Mouse (Mus musculus): ENCODE results near the gene Stoml1.
A peak's percentile ranks its signal among the peaks of the same experiment; 100 is the strongest.

Stoml1 gene

DNA sequence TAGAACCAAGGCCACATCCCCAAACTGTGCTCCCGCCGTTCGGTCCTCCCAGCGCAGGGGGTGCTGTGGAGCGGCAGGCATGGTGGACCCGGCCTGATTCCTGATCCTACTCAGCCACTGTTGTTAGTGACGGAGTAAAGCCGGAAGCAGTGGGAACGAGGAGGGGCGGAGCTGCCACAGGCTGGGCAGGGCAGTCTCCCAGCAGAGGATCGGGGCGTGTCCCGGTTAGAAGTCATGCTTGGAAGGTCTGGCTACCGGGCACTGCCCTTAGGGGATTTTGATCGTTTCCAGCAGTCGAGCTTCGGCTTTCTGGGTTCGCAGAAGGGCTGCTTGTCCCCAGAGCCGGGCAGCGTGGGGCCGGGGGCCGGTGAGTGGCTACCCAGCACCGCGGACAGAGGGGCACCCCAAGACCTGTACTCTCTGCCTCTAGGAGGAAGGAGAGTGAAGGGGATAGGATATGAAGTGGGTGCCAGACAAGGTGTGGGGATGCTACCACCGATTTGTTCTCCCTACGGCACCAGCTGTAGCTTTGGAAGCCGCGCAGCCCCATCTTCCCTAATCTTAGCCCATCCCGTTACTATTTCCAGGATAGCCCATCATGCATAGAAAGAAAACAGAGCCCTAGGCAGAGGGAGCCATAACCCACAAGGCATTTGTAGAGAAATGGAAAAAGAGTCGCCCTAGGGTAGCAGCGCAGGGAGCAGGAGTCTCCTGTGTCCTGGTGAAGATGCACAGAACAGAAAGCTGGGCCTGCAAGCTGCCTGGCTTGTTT, at the start of gene Stoml1:
TSS of gene Stoml1 (plus strand) at position 132 of the 772 bp plus-strand sequence.
- DNase-seq (ENCODE audit: low read depth, low spot score), result peak; percentile 91

DNA sequence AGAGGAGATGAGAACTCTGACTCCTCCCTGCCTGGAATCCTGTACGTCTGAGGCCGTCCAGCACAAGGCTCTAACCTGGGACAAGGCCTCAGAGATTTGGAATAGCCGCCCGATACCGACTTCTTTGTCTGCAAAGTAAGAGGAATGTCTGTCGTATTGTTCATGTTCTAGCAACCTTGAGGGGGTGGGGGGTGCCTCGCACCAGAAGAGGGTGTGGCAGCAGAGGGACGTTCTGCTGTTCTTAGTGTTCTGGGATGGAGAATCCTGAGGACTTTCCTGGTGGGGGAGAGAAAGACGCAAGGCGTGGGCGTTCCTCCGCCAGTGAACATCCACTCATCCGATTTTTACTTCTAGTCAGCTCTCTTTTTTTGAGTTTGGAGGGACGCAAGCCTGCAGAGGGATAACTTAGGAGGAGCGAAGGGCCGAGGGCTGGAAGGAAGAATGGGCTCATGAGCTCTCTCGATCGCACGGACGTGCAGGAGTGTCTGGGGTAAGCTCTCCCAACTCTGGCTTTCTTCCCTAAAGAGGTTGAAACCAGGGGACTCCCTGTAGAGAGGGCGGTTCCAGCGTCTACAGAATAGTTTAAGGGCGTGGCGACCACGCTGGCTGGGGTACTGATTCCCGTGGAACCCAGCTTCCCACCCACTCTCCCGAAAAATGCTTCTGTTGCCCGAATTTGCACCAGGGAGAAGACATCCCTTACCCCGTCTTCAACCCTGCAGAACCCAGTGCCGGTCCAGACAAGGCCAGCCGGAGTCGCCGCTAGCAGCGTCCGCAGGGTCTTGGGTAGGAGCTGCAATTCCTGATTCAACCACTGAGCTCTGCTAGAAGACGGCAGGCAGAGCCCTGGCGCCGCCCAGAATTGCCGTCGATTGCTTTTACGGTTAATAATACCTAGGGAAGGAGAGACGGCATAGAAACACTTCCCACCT, 49.2 kb upstream of the Stoml1 start, which contains the start of the genes Islr and Islr2:
TSS of gene Islr (minus strand) at position 791 of the 932 bp plus-strand sequence.
TSS of gene Islr2 (minus strand) at position 804 of the 932 bp plus-strand sequence.
- DNase-seq (ENCODE audit: low read depth, low spot score), result peak; percentile 82

DNA sequence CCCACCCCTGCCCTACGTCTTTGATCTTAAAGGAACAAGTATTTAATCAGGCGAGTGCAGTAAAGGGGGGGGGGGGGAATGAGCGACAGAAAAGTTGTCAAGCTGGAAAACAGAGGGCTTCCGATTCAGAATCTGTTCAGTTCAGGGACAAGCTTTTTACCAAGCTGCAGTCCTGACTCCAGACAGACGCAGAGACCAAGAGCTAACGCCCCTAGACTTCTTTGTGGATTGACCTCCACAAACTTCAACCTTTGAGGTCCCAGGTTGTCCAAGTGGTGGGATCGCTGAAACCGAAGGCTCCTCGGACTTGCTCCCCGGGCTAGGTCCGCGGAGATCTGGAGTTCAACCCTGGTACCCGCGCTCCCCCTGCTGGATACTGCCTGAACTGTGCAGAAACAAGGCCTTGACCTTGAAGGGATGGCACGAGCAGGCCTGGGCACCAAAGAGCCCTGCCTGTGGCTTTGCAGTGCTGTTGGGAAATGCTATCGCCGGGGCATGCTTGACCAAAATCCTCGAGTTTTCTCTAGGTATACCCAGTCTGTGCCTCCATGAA, 48.4 kb upstream of the Stoml1 start:
- DNase-seq (ENCODE audit: low read depth, low spot score), result peak; percentile 91

DNA sequence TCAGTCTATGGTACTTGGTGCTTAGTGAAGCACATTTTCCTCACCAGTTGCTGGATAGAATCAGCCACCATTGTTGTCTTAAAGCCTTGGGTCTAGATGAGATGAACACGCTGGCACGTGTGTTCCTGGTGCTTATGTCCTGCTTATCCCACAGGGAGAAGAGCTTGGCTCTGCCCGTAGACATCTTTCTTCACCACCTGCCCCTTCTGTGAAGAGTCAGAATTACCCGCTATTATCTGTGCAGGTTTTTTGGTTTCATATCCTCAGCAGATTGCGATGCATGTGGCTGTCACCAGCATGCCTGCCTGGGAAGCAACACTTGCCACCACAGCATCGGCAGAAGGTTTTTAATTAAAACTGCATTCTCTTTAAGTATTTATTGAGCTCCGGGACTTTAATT, 47.0 kb upstream of the Stoml1 start:
- DNase-seq (ENCODE audit: low read depth, low spot score), result no peak

DNA sequence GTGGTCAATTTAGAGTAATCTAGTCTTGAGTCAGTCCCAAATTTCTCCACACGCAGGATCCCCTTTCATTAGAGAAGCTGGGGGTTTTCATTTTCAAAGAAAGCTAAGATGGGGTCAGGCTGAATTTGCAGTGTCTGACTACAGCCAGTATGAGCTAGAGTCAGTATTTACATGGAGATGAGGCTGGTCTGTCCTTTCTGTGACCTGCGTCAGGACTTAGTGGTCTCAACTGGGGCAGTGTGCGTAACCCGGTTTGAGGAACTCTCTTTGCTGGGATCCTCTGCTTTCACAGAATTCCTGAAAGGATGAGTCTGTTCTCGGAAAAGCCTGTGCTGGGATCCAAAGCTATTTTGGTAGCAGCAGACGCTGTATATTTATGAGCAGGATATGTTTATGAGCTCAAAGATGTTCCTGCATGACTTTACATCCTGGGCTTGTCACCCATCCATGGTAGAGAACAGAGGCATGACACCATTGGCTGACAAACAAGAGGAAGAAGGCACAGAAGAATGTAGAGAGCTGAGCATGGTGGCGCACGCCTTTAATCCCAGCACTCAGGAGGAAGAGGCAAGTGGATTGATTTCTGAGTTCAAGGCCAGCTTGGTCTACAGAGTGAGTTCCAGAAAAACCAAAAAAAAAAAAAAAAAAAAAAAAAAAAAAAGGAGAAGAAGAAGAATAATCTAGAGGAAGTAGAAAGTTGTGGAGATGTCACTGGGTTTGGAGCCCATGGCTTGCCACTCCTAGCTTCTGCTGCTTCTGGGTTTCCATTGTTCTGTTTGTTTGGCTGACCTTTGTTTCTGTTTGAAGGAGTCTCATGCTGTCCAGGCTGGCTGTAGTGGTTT, 43.3 kb upstream of the Stoml1 start:
- DNase-seq (ENCODE audit: low read depth, low spot score), result no peak

DNA sequence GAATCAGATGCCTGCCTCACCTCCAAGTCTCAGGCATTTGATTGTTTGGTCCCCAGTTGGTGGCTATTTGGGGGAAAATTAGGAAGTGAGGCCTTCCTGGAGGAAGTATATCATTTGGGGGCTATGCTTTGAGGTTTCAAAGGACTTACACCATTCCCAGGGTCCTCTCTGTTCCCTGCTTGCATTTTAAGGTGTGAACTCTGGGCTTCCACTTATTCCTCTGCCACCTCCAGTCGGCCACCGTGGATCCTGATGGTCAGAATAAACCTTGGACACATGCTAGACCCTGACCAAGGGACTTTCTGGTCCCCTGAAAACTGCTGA, 42.7 kb upstream of the Stoml1 start:
- no peak for DNase-seq (ENCODE audit: low read depth, low spot score)

DNA sequence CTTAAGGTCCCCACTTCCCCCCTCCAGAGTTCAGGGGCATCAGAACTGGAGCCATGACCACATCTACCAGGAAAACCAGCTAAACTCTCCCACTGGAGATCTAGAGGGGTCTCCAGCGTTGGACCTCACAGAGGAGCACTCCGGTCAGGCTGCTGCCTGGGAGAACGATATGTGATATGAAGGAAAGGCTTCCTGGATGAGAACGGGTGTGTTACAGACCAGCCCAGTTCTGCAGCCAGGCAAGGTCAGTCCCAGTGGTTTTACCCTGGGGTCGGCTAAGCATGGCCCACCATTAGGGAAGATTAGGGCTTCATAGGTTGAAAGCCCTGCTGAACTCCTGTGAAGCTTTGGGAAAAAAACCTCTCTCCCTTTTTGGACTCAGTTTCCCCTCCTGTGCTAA, 39.6 kb upstream of the Stoml1 start:
- DNase-seq (ENCODE audit: low read depth, low spot score), result no peak

DNA sequence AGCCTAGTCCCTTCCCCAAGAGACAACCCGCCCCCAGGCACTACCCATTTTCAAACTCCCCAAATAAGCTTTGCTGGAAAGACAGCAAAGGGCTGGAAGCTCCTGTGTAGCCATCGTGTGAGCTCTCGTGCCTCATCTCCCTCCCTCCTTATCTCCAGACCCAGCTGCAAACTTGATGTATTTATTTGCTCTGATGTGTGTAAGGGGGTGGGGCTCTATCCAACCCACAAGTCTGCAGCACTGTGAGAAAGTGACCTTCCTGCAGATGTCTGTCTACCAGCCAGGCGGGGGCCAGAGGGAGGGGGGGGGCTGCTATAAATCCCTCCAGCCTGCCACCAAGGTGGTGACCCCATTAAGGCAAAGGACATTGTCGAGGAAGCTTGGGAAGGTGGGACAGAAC, 39.1 kb upstream of the Stoml1 start:
- no peak for DNase-seq (ENCODE audit: low read depth, low spot score)

DNA sequence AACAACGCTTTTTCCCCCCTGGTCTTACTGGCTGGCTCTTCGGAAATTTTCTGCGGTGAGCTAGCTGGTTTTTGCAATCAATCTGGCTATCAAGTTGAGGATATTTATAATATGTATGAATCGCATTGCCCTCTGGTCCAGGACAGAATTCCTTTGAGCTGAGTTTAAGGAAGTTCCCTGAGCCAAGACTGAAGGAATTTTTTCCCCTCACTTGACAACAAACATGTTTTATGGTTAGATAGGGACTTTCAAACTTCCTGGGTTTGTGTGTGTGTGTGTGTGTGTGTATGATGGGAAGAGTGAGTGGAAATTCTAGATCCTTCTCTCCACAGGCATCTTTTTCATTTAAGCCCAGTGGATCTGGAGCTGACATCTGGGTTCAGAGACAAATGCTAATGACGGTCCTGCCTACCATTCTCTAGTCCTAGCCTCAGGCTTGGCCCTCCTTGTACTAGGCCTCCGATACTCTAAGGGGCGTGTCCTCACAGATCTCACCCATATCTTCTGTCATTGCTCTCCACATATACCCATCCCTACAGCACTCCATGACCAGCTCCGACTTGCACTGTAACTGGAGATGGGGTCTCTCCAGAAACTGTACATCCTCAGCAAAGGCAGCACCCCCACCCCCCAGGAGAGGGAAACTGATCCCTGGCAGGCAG, 38.3 kb upstream of the Stoml1 start:
- no peak for DNase-seq (ENCODE audit: low read depth, low spot score)

DNA sequence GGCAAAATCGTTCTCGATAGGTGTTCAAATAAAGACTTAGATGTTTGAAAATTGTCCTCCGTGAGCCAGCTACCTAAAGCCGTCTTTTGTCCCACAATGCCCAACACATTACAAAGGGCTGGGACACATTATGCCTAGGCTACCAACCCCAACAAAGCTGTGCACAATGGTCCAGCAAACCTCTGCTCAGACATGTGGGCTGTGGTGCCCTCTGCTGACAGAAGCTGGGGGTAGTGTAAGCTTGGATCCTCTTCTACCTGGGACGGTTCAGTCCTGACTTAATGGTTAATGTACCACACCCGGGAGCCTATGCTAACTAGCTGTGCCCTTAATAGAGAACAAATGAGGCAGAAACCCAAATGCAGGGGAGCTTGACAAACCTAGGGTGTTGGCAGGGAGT, 36.6 kb upstream of the Stoml1 start:
- DNase-seq (ENCODE audit: low read depth, low spot score), result no peak

DNA sequence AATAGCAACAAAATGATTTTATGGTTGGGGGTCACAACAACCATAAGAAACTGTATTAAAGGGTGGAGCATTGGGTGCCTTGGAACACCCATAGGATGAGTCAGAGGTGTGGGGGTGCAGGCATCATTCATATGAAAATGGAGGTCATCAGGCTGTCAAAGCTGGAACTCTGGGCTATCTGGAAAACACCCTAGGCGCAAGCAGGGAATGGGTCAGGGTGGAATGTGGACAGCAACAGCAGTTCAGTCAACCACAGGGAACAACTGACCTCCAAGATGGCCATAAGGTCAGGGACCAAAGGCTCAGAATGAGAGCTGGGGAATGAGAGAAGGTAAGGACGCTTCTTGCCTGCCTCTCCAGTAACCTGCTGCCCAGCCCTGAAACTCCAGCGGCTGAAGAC, 34.4 kb upstream of the Stoml1 start:
- no peak for DNase-seq (ENCODE audit: low read depth, low spot score)

DNA sequence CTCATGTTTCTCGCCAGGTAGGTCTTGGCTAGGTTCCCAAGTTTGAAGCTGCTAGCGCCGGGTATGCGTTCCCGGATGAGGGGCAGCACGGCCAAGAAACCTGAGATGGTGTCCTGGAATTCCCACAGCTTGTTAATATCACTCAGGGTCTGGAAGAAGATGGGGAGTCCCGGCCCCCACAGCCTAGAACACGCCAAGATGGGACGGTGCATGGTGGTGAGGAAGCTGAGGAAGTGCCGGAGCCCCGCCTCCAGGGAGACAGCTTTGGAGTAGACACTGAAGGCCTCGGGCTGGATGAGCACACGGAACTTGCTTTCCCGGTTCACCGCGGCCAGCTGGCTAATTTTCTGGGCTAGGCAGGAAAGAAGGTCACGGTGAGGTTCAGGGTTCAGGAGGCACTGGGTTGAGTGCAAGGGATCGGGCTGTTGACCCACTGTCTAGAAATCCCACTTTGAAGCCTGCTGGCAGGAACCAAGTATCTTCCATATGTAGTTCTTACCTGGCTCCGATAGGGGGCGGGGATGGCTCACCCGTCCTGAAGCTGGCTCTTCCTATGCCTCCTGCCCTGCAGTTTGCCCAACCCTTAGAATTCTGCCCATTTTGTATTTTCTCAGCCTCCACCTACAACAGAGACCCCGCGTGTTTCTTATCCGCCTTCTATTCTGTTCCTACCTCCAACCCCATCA, 32.6 kb upstream of the Stoml1 start:
- no peak for DNase-seq (ENCODE audit: low read depth, low spot score)

DNA sequence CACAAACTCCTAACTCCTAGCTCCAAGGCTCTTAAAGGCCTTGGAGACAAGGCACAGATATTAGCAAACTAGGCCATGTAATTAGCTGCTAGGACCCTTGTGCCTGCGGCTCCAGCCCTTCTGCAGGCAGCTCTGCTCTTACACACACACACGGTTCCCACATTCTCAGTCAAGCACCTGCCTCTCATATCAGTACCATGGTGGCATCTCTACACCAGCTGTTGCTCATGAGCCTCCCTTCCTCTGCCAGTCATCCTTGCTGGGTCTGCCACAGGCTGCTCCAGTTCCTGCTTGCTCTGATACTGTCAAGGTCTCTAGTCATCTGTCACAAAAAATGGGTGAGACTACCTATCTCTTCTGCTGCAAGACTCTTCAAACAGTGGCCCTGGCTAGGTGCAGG, 28.6 kb upstream of the Stoml1 start:
- no peak for DNase-seq (ENCODE audit: low read depth, low spot score)

DNA sequence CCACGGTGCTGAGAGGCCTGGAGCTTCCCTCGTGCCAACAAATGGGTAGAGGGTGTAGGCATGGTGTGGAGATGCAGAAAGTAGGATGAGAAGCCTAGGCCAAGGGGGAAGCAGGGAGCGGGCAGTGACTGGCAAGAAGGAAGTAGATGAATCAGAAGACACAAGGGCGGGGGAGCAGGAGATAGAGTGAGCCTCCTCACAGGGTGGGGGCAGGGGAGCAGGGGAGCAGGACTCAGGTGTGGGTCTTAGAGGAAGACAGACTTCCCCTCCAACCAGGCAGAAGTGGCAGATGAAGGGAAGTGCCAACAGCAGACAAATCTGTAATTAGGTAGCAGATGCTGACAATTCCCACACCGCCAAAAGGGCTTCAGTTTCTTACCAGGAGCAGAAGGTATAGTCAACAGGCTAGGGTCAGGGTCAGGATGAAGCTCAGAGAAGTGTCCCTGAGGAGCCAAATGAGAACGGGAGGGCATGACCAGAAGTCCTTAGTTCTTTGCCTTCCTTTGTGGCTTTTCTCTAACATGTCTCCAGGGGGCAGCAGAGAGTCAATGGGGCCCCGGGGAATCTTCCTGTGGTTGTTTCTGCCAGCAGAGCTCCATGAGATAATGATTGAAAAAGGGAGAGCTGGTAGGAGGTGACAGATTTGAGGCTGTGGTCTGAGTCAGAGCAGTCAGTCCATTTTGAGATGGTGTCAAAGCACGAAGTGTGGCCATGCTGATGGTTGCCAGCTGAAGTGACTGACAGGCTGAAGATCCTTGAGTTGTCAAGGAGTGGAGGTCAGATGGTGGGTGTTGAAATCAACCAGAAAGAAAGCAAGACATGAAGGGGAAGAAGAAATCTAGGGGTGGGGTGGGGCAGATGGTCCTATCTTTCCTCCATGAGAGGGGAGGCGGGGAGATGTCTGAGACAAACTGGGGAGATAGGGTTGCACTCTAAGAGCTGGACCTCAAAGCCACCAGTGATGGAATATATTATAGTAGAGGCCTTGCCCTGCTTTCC, 26.8 kb upstream of the Stoml1 start:
- peak; percentile 39 for DNase-seq (ENCODE audit: low read depth, low spot score)

DNA sequence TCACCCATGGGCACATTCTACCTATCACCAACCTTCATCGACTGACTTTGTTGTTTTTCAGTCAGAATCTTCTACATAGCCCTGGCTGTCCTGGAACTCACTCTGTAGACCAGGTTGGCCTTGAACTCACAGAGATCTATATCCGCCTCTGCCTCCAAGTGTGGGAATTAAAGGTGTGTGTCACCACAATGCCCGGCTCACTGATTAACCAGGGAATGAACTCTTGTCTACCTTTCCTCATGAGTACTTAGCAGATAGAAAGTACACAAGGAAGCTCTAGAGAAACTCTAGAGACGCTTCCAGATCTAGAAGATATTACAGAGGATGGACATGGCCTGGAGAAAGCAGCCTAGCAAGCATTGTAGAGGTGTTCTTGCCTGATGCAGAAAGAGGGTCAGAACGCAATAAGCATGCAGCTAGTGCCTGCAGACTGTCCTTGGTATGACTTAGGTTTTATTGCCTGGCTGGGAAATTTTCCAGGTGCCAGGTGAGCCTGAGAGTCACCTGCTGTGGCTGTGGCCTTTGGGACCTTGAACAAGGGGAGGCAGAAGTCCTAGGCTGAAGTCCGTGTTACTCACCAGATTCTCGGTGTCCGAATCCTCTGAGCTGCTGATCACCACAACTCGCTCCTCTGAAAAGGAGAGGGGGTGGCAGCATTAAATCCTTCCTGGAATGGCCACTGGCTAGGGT, 24.0 kb upstream of the Stoml1 start:
- DNase-seq (ENCODE audit: low read depth, low spot score), result no peak

DNA sequence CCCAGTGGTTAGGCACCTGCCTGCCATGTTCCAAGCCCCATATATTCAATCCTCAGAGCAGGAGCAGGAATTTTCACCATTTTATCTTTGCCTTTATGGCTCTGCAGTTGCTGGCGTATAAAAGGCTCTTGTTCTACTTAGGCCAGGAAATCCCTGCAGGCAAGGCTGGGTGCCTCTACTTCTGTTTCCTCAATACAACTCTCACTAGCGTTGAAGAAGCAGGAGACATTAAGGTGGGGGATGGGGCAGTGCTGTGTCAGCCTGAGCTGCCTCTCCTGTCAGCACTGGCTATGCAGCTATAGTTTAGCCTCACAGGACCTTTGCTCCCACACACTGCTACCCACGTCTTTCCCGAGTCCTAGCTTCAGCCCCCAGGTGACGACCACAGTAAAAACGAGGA, 21.2 kb upstream of the Stoml1 start:
- DNase-seq (ENCODE audit: low read depth, low spot score), result no peak

DNA sequence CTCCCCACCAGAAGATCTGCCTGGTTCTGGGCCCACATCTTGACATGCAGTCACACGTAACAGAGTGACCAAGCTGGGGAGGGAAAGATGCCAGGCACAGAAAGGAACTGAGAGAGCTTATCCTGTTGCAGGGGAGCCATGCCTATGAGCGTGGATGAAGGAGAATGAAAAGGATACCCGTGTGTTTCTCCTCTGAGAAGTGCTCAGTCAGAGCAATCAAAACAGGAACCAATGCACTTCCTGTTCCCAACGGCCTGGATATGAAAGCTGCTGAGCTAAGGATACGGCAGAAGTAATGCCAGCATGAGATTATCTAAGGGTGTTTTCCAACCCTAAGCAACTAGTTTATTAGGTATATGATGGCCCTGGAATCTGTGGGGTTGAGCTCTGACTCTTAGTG, 20.6 kb upstream of the Stoml1 start:
- no peak for DNase-seq (ENCODE audit: low read depth, low spot score)

DNA sequence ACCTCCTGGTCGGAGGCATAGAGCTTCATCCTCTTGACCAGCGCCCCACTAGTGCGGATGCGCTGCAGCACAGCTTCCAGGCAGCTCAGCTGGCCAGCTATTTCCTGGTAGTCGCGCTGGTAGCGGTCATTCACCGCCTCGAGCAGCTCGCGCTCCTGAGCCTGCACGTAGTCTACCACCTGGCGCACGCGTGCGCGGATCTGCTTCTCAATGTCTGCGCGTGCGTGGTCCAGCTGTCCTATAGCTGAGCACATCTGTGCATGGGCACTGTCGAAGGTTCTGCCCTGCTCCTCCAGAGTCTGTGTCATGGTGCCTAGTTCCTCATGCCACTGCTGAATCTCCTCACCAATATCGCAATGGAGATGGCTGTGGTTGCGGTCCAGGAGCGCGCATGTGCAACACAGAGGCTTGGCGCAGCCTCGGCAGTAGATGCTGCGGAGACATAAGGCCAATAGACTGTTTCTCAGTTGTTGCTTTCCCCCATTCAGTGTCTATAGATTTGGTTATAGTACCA, 18.4 kb upstream of the Stoml1 start:
- no peak for DNase-seq (ENCODE audit: low read depth, low spot score)

Data from forelimb bud, embryonic 11.5 days (tissue).